Mouse (Mus musculus) CH12.LX (cell line): ENCODE results near the gene Htra1. TPM values are rescaled to one million over a fixed set of nuclear protein-coding genes. Genes with fewer than 3 reads are reported as not detected.

Experiments used
- DNase-seq: peaks from one replicate; pipeline ENCODE4 v3.0.0-alpha.2; 2013; ENCODE audit errors: extremely low read depth
- H3K27ac ChIP-seq: 2 replicates; pipeline ENCODE4 v1.5.1; 2012; ENCODE audit warnings: low read depth, mild to moderate bottlenecking, control low read depth, moderate library complexity; ENCODE audit not compliant: insufficient read depth
- H3K27me3 ChIP-seq: replicated peaks from 2 replicates; pipeline ENCODE3; 2012; ENCODE audit warnings: inconsistent platforms
- H3K36me3 ChIP-seq, 2 experiments: replicated peaks in 1 of 2; 2 replicates each; pipeline versions ENCODE3 to v1.6.1; 2012; ENCODE audit warnings: inconsistent platforms in 1 of 2, low read length in 1 of 2, mild to moderate bottlenecking in 1 of 2, mixed read lengths in 1 of 2, moderate library complexity in 1 of 2; ENCODE audit not compliant: control insufficient read depth in 1 of 2, insufficient read depth in 1 of 2
- H3K4me1 ChIP-seq, 2 experiments: 2 replicates each; pipeline ENCODE4 v1.6.1; 2012; ENCODE audit warnings: inconsistent platforms in 1 of 2, moderate library complexity in 1 of 2; ENCODE audit not compliant: insufficient read depth in 2 of 2, control insufficient read depth in 1 of 2
- H3K4me2 ChIP-seq: 2 replicates; pipeline ENCODE4 v1.6.1; 2012; ENCODE audit warnings: low read depth, mild to moderate bottlenecking, control low read depth; ENCODE audit not compliant: poor library complexity, insufficient read depth, severe bottlenecking
- H3K4me3 ChIP-seq, 3 experiments: fragments of 150-350 bp in 1 of 3; sonication (generic) in 1 of 3; replicated peaks in 1 of 3; 2 replicates each; pipeline versions ENCODE3 to v1.5.1; 2011 to 2012; ENCODE audit warnings: low read depth in 2 of 3, low read length in 2 of 3, mild to moderate bottlenecking in 2 of 3, moderate library complexity in 2 of 3, control low read depth in 1 of 3, improper control_type of control experiment in 1 of 3, inconsistent platforms in 1 of 3, mixed read lengths in 1 of 3; ENCODE audit not compliant: poor library complexity in 1 of 3
- H3K79me2 ChIP-seq: replicated peaks from 2 replicates; pipeline ENCODE4 v1.6.1; 2012; ENCODE audit warnings: mild to moderate bottlenecking, moderate library complexity; ENCODE audit not compliant: control insufficient read depth, poor library complexity, insufficient read depth, severe bottlenecking; ENCODE audit errors: extremely low read depth
- H3K9ac ChIP-seq: 2 replicates; pipeline ENCODE4 v1.6.1; 2012; ENCODE audit warnings: low read depth, mild to moderate bottlenecking, control low read depth, moderate library complexity; ENCODE audit not compliant: insufficient read depth
- H3K9me3 ChIP-seq: replicated peaks from 2 replicates; pipeline ENCODE3; 2012; ENCODE audit warnings: low read length, inconsistent platforms, mixed read lengths
- CHD1 ChIP-seq: IDR thresholded peaks from 2 replicates; pipeline ENCODE4 v1.6.1; 2012; ENCODE audit warnings: low read depth, low read length, improper control_type of control experiment, inconsistent platforms
- CHD2 ChIP-seq: IDR thresholded peaks from 2 replicates; pipeline ENCODE4 v1.6.1; 2011; ENCODE audit warnings: low read length, improper control_type of control experiment
- CTCF ChIP-seq, 2 experiments: IDR thresholded peaks in 1 of 2; conservative IDR thresholded peaks in 1 of 2; 2 replicates each; pipeline ENCODE4 v1.5.1; 2011 to 2012; ENCODE audit warnings: low read depth in 2 of 2, low read length in 2 of 2, improper control_type of control experiment in 1 of 2, inconsistent platforms in 1 of 2, mild to moderate bottlenecking in 1 of 2, moderate library complexity in 1 of 2
- E2F4 ChIP-seq: IDR thresholded peaks from 2 replicates; pipeline ENCODE4 v1.6.1; 2011; ENCODE audit warnings: low read depth, low read length, improper control_type of control experiment; ENCODE audit not compliant: insufficient replicate concordance
- ELF1 ChIP-seq: IDR thresholded peaks from 2 replicates; pipeline ENCODE4 v1.6.1; 2014; ENCODE audit warnings: low read depth, mild to moderate bottlenecking, inconsistent platforms, low read length, improper control_type of control experiment
- EP300 ChIP-seq: IDR thresholded peaks from 2 replicates; pipeline ENCODE4 v1.6.1; 2011; ENCODE audit warnings: low read length, improper control_type of control experiment
- ETS1 ChIP-seq: conservative IDR thresholded peaks from 2 replicates; pipeline ENCODE4 v1.6.1; 2012; ENCODE audit warnings: low read depth, mild to moderate bottlenecking, inconsistent platforms, low read length, improper control_type of control experiment, moderate library complexity
- HCFC1 ChIP-seq: IDR thresholded peaks from 2 replicates; pipeline ENCODE4 v1.6.1; 2012; ENCODE audit warnings: low read depth, mild to moderate bottlenecking, inconsistent platforms, low read length, improper control_type of control experiment
- IRF4 ChIP-seq: IDR thresholded peaks from 2 replicates; pipeline ENCODE4 v1.6.1; 2014; ENCODE audit warnings: low read depth, mild to moderate bottlenecking, inconsistent platforms, low read length, improper control_type of control experiment
- JUND ChIP-seq: conservative IDR thresholded peaks from 2 replicates; pipeline ENCODE4 v1.6.1; 2011; ENCODE audit warnings: low read depth, low read length, improper control_type of control experiment
- KAT2A ChIP-seq: IDR thresholded peaks from 2 replicates; pipeline ENCODE4 v1.6.1; 2012; ENCODE audit warnings: low read length, improper control_type of control experiment, inconsistent platforms; ENCODE audit not compliant: insufficient replicate concordance
- MAFK ChIP-seq: IDR thresholded peaks from 2 replicates; pipeline ENCODE4 v1.6.1; 2011; ENCODE audit warnings: low read length, improper control_type of control experiment; ENCODE audit not compliant: insufficient replicate concordance
- MEF2A ChIP-seq: IDR thresholded peaks from 2 replicates; pipeline ENCODE4 v1.6.1; 2014; ENCODE audit warnings: low read depth, mild to moderate bottlenecking, inconsistent platforms, low read length, improper control_type of control experiment, borderline replicate concordance
- MXI1 ChIP-seq: IDR thresholded peaks from 2 replicates; pipeline ENCODE4 v1.6.1; 2011; ENCODE audit warnings: mild to moderate bottlenecking, low read depth, low read length, improper control_type of control experiment
- MYC ChIP-seq: IDR thresholded peaks from 2 replicates; pipeline ENCODE4 v1.6.1; 2011; ENCODE audit warnings: low read depth, mild to moderate bottlenecking, improper control_type of control experiment, low read length
- NRF1 ChIP-seq: IDR thresholded peaks from 2 replicates; pipeline ENCODE4 v1.6.1; 2014; ENCODE audit warnings: low read depth, mild to moderate bottlenecking, inconsistent platforms, low read length, improper control_type of control experiment, moderate library complexity
- PAX5 ChIP-seq: IDR thresholded peaks from 2 replicates; pipeline ENCODE4 v1.6.1; 2012; ENCODE audit warnings: low read length, inconsistent platforms, mixed read lengths
- POLR2A ChIP-seq: IDR thresholded peaks from 2 replicates; pipeline ENCODE4 v1.6.1; 2011; ENCODE audit warnings: low read depth, mild to moderate bottlenecking, improper control_type of control experiment, low read length
- POLR2AphosphoS2 ChIP-seq: IDR thresholded peaks from 2 replicates; pipeline ENCODE4 v1.6.1; 2011; ENCODE audit warnings: low read depth, low read length, improper control_type of control experiment
- SIN3A ChIP-seq: IDR thresholded peaks from 2 replicates; pipeline ENCODE4 v1.6.1; 2012; ENCODE audit warnings: low read length, improper control_type of control experiment, inconsistent platforms
- TBP ChIP-seq: conservative IDR thresholded peaks from 2 replicates; pipeline ENCODE4 v1.6.1; 2011; ENCODE audit warnings: low read depth, low read length, improper control_type of control experiment
- UBTF ChIP-seq: IDR thresholded peaks from 2 replicates; pipeline ENCODE4 v1.6.1; 2012; ENCODE audit warnings: low read depth, mild to moderate bottlenecking, inconsistent platforms, low read length, improper control_type of control experiment, moderate library complexity
- ZMIZ1 ChIP-seq: IDR thresholded peaks from 2 replicates; pipeline ENCODE4 v1.6.1; 2012; ENCODE audit warnings: low read depth, mild to moderate bottlenecking, inconsistent platforms, low read length, improper control_type of control experiment
- dilution Hi-C: fragments of 300-500 bp; cut with MboI; formaldehyde crosslinking; loops from 2 replicates; pipeline ENCODE4 v1.14.3; 2020; ENCODE audit warnings: low sequenced_read_pairs; ENCODE audit not compliant: extremely low pct_unique_long_range_greater_than_20kb, extremely low pct_ligation_motif_present
- in situ Hi-C: fragments of 300-500 bp; cut with MboI; formaldehyde crosslinking; loops from 3 replicates; pipeline ENCODE4 v1.14.3; 2019; ENCODE audit warnings: low sequenced_read_pairs, low pct_ligation_motif_present, low pct_unique_long_range_greater_than_20kb, mixed read lengths
- polyA plus RNA-seq: library from polyadenylated mRNA; unstranded; fragments of >175 nt; gene quantifications from 2 replicates; pipeline ENCODE4 v1.2.1, GENCODE M21; 2012; ENCODE audit warnings: low read depth; ENCODE audit not compliant: insufficient read length
- total RNA-seq, 2 experiments: library from RNA; depleted of rRNA; stranded (reverse); fragments of 300-350 nt in 1 of 2; fragments of >200 nt in 1 of 2; gene quantifications; 2 replicates each; pipeline ENCODE4 v1.2.3; 2012 to 2014

The Htra1 gene
- total and polyA plus RNA-seq, 3 experiments, result not detected

DNA sequence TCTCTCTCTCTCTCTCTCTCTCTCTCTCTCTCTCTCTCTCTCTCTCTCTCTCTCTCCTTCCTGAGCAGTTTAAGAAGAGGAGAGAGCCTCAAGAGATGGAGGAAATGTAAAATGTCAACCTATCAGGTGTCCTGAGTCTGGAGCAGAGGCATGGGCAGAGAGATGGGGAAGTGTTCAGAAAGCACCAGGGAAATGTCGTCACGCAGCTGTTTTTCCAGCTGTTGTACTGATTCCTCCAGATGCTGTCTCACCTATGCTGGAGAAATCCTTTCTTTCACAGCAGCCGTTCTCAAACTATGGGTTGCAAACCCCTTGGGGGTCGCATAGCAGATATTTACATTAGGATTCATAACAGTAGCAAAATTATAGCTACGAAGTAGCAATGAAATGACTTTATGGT, 30.5 kb downstream of the Htra1 start:
- H3K4me1 ChIP-seq, result peaks cover 4 to 13% of the 10 kb centered on the region in 2 experiments; a peak in 2 of 4 replicates
- dilution Hi-C loops (no loop called here), in situ Hi-C loops (no loop called here)
- H3K9ac ChIP-seq, result no peak overlapping the region
- H3K36me3 ChIP-seq, result no peaks in the 10 kb centered on the region
- no peak for TF ChIP-seq HCFC1
- TF ChIP-seq POLR2A, result no peak
- no peak for TF ChIP-seq PAX5
- no peak for TF ChIP-seq MXI1
- TF ChIP-seq SIN3A, result no peak
- H3K27ac ChIP-seq, result no peak overlapping the region
- H3K27me3 ChIP-seq, result peaks cover 90% of the 10 kb centered on the region
- no peak overlapping the region for H3K4me2 ChIP-seq
- no peaks in the 10 kb centered on the region for H3K9me3 ChIP-seq
- H3K79me2 ChIP-seq, result no peaks in the 10 kb centered on the region
- no peak for DNase-seq
- H3K4me3 ChIP-seq, result no peak overlapping the region

DNA sequence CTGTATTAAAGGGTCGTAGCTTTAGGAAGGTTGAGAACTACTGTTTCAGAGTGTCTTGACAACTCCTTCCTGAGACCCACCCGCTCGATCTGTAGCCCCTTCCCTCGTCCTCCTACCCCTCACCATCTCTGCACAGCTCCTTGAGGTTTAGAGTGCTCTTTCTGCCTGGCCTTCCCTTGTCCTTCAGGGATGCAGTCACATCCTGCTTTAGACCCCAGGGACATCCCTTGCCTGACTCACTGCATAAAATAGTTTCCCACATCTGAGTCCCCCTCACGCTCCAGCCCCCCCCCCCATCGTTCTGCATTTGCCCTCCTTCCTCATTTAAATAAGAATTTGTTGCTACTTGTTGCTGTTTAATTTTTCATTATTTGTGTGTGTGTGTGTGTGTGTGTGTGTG, 31.0 kb downstream of the Htra1 start:
- Histone ChIP-seq H3K79me2 (no peaks in the 10 kb centered on the region), H3K27me3 (peaks cover 90% of the 10 kb centered on the region), H3K36me3 (no peaks in the 10 kb centered on the region), H3K27ac (no peak overlapping the region), H3K4me3 (no peak overlapping the region), H3K4me2 (no peak overlapping the region), H3K4me1 (peaks cover 4 to 13% of the 10 kb centered on the region in 2 experiments; a peak in 2 of 4 replicates), H3K9me3 (no peaks in the 10 kb centered on the region), H3K9ac (no peak overlapping the region)
- dilution Hi-C loops, result no loop called here
- TF ChIP-seq MEF2A (no peak), KAT2A (no peak), MAFK (no peak), E2F4 (no peak), MYC (no peak), EP300 (no peak), MXI1 (no peak), CTCF (conservative IDR thresholded peaks at IDR 0.05 in 1 of 2, IDR thresholded peaks at IDR 0.05 in 1 of 2; ENCODE audit: low read depth in 2 of 2, low read length in 2 of 2) (no peak), ZMIZ1 (no peak), JUND (no peak), TBP (no peak), POLR2AphosphoS2 (no peak), NRF1 (no peak), CHD2 (no peak), UBTF (no peak), ETS1 (no peak), ELF1 (no peak), CHD1 (no peak), IRF4 (no peak)
- in situ Hi-C loops, result no loop called here
- DNase-seq, result no peak
